Mouse (Mus musculus): Measurements from ENCODE around the gene Slit3.

Gene Slit3

DNA sequence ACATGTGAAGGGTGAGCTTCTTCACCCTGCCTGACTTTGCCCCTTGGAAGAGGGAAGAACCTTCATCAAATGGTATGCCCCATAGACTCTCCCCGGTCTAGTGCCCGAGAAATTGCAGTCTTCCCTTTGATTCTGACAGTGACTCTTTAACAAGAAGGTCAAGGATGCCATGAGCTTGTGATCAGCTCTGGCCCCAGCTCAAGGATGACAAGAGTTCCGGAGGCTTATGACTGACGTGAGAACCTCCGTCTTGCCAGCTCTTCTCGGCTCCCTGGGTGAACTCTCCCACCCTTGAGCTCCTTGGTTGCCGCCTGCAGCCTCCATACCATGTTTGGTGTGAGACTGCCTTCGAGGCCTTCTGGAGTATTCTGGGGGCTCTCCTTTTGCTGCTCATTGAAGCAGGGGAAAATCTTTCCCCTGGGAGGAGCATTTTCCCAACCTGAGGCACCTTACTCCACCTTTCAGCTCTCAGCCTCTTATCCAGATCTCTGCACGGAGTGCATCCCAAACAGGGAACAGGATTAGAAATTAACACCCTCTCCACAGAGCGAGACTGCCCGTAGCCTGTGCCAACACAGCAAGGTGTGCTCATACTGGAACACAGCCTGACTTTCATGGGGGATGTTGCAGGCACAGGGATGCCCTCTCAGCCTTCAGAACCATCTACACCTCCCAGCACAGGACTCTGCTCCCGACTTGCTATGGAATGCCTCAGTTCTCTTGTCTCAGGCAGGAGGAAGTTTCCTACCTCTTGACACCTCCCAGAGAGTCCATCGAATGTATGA is 224.9 kb downstream of the Slit3 start:
- no peak for DNase-seq (ENCODE audit: low spot score in 2 of 2)

DNA sequence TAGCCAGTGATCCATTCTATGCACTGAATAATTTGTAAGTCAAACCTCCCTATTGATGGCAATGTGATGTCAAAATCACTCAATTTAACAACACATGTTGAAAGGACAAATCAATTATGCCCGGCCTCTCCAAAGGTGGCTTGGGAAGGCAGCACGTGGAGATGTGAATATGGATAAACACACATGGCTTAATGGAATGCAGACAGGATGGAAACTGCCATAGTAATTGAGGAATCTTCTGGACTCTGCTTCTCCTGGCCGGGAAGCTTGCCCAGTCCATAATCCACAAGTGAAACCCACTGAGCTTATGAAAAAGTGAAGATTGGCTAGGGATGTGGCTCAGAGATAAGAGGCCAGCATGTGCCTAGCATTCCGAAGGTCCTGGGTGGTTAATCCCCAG is 227.1 kb downstream of the Slit3 start:
- no peak for DNase-seq (ENCODE audit: low spot score in 2 of 2)

- DNase-seq (ENCODE audit: low spot score in 2 of 2), result no peak
Measured at GRCm38 (mm10) chr11:35350968-35351367, 229.9 kb downstream of the Slit3 start.

GRCm38 (mm10) chr11:35351376-35351775 is 230.4 kb downstream of the Slit3 start:
- no peak for DNase-seq (ENCODE audit: low spot score in 2 of 2)

GRCm38 (mm10) chr11:35355811-35356210 is 234.8 kb downstream of the Slit3 start:
- no peak for DNase-seq (ENCODE audit: low spot score in 2 of 2)

GRCm38 (mm10) chr11:35361071-35361470 is 240.0 kb downstream of the Slit3 start:
- no peak for DNase-seq (ENCODE audit: low spot score in 2 of 2)

GRCm38 (mm10) chr11:35362975-35363374 is 242.0 kb downstream of the Slit3 start:
- DNase-seq (ENCODE audit: low spot score in 2 of 2), result no peak

DNA sequence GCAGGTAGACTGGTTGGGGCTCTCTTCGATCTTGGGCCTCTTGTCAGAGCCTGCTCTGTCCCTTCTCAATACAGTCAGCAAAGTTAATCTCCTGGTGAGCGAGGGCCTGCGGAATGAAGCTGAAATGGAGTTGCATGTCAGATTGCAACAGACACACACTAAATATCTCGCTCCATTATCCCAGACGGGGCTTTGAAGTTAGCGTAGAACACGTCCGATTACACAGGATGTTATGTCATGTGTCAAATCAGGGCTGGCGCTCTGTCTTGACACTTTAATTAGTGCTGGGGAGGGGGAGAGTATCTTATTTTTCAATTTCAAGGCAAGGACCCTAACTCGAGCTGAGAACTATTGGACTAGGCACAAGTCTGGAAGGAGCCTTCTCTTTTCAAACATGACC is 243.4 kb downstream of the Slit3 start:
- no peak for DNase-seq (ENCODE audit: low spot score in 2 of 2)

DNA sequence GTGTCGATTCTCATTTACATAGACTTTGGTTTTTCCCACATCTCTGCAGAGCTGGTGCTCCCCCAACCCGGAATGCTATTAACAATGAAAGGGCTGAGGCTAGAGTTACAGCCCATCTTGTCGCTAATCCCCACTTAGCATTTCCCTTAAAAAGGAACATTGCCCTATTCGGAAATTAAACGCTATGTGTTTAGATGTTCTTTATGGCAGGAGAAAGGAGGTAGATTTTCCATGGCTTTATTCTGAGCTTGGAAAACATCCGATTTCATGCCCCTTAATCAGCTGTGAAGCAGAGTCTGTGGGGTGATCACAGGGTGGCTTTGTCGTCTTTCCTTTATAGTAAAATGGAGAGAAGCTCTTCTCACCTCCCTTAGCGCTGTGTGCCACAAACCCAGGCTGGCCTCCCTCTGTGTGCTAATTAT is 244.5 kb downstream of the Slit3 start:
- DNase-seq (ENCODE audit: low spot score in 2 of 2), result no peak

DNA sequence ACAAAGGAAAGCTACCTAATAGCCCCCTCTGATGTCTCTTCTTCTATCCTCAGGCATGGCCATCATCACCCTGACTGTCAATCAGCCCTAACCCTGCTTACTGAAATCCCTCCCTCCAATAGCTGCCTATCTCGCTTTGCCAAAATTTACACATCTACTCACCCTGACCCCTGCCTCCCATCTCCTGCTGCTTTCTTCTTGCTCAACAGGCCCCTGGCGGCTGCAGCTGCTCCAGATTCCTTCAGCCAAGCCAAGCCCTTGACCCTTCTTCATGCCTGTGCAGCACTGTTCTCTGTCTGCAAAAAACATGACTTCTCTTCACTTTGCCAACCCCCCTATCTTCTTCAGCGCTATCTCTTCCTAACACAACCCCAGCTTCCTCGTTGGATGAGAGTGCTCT is 245.6 kb downstream of the Slit3 start:
- DNase-seq (ENCODE audit: low spot score in 2 of 2), result no peak

- DNase-seq (ENCODE audit: low spot score in 2 of 2), result no peak
Measured at GRCm38 (mm10) chr11:35367248-35367647, 246.2 kb downstream of the Slit3 start.

DNA sequence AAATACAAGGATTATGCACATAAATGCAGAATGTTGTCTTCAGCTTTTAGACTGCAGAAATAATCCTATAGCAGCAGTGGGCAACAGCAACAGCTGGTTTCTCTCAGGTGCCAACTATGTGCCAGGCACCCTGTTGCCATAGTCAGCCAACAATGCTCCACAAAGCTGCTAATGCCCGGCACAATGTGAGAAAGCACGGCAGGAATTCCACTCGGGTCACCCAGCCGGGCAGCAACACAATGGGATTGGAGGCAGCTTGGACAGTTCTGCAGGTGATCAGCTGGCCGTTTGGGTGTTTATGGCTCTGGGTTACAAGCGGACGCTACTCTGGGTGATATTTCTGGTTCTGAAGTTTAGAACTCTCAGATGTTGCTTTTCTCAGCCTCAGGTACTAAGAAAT is 248.9 kb downstream of the Slit3 start:
- DNase-seq (ENCODE audit: low spot score in 2 of 2), result no peak

- no peak for DNase-seq (ENCODE audit: low spot score in 2 of 2)
Measured at GRCm38 (mm10) chr11:35370705-35371104, 249.7 kb downstream of the Slit3 start.

GRCm38 (mm10) chr11:35372410-35372809 is 251.4 kb downstream of the Slit3 start:
- no peak for DNase-seq (ENCODE audit: low spot score in 2 of 2)

GRCm38 (mm10) chr11:35375072-35375471 is 254.0 kb downstream of the Slit3 start:
- DNase-seq (ENCODE audit: low spot score in 2 of 2), result no peak

DNA sequence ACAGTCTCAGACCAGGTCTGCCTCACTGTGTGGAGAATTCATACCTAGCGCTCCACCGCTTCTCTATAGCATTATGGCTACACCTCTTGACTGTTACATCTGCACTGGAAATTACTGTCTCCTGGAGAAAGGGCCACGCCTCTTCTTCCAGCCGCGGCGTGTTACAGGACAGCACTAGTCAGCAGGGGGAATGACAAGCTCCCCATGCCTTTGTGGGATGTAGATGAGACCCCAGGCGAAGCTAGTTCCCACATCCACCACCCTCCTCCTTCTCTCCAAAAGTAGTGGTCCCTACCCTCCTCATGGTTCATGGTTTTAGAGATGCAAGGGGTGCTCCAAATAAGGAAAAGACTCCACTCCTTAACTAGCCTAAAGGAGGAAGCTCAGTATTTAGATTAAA is 257.8 kb downstream of the Slit3 start:
- no peak for DNase-seq (ENCODE audit: low spot score in 2 of 2)

GRCm38 (mm10) chr11:35379407-35379806 is 258.4 kb downstream of the Slit3 start:
- no peak for DNase-seq (ENCODE audit: low spot score in 2 of 2)

DNA sequence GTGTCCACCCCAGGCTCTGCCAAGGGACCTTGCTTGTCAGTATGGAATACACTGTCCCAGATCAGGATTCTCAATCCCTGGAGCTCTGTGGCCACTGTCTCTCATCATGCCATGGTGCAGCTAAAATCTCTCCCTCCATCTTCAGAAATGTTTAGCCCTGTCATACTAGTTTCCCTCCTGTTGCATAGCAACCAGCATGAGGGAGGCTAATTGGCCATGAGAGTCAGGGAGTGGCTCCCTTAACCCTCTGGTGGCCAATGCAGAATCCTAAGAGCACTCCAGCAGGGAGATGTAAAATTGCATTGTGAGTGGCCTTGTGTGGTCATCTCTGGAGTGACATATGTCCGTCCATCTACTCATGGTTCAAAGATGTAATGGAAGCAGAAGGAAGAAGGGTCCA is 259.7 kb downstream of the Slit3 start:
- no peak for DNase-seq (ENCODE audit: low spot score in 2 of 2)

DNA sequence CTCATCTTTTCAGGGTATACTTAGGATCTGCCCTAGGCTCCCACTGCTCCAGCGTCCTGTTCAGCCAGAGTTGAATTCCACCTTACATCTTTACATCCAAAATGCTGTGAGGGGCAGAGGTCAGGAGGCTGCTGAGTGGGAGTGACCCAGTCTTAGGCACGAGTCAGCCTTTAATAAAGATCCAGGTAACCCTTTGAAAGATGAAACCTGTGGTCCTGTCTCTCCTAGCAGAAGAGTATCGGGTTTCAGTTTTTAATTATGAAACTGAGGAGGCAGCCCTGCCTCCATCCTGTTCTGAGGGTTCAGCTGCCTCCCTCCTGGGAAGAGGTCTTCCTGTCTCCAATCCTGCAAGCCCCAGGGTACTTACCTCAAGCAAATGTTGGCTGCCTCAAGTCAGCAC is 264.4 kb downstream of the Slit3 start:
- DNase-seq (ENCODE audit: low spot score in 2 of 2), result no peak

DNA sequence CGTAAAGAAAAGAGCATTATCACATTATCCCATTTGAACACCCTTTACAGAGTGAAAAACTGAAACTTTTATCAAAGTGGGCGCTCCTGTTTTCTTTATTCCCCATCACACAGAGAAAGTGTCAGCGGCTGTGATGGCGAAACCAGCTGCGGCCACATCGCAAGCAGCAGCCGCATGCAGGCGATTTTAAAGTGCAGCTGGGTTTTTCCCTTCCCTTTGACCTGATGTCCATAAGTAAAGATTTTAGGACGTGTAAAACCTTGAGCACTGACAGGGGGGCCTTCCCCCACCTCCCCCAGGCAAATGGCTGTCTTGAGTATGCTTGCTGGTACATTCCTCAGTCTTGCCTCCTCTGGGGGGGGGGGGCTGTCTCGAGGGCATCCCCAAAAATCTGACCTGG is 266.8 kb downstream of the Slit3 start:
- no peak for DNase-seq (ENCODE audit: low spot score in 2 of 2)

DNA sequence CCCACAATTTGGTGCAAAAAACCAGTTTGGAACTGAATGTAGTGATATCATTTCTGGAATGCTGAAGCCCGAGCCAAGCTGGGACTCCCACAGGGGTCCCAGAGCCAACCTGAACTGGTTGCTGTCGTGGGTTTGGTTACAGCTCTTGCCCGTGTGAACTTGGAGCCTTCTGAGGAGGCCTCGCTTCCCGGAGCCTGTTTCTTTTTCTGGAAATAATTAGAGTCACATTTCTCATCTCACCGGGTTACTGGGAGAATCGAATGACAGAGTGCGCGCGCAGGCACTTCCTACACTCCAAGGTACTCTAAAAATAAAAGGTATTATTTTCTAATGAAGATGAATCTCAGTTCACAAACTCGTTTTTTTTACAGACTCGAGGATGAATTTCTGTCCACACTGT is 267.4 kb downstream of the Slit3 start:
- DNase-seq (ENCODE audit: low spot score in 2 of 2), result no peak

- no peak for DNase-seq (ENCODE audit: low spot score in 2 of 2)
Measured at GRCm38 (mm10) chr11:35389341-35389740, 268.3 kb downstream of the Slit3 start.

GRCm38 (mm10) chr11:35389780-35390435 is 268.9 kb downstream of the Slit3 start:
- no peak for DNase-seq (ENCODE audit: low spot score in 2 of 2)

DNA sequence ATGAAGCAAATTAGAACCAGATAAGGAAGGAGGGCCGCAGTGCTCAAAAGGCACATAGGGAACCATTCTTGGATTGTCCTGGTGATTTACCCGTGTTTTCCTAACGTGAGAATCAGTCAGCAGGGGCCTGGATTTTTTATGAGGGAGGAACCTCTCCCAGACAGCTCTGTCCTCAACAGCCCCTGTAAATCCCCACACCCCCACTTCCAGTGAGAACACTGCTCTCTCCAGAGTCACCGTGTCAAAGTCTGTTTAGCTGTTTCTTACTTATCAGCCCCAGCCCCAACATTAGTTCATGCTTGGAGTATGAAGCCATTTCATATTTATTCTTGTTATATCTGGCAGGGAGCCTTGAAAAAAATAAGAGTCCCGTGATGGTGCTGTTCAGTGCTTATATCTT is 272.8 kb downstream of the Slit3 start:
- DNase-seq (ENCODE audit: low spot score in 2 of 2), result no peak

Measured in frontal cortex, postnatal 25 days (tissue).